Mouse (Mus musculus) liver (tissue): ENCODE measurements at regions not wholly inside any gene's neighbourhood (a gene's known extent, or its start where the extent isn't known, plus 50 kb on each side); places are given as distances from the start of the nearest gene placed in this dataset.

Source experiments
- DNase-seq: peaks from one replicate; pipeline ENCODE4 v3.0.0-alpha.2; 2020; ENCODE audit warnings: mixed read lengths

- no peak for DNase-seq
Measured at GRCm38 (mm10) chr15:69365440-69365839, 2864.7 kb upstream of the Lrrc6 start.

- no peak for DNase-seq
Measured at GRCm38 (mm10) chr15:69350053-69350739, 2849.5 kb upstream of the Lrrc6 start.

- no peak for DNase-seq
Measured at GRCm38 (mm10) chr15:69346065-69346464, 2845.4 kb upstream of the Lrrc6 start.

- no peak for DNase-seq
Measured at GRCm38 (mm10) chr15:69342759-69343158, 2842.0 kb upstream of the Lrrc6 start.

GRCm38 (mm10) chr15:69336491-69336890 is 2835.8 kb upstream of the Lrrc6 start:
- no peak for DNase-seq

- DNase-seq: no peak
Measured at GRCm38 (mm10) chr15:69326537-69326936, 2825.8 kb upstream of the Lrrc6 start.

- DNase-seq: no peak
Measured at GRCm38 (mm10) chr15:69303100-69303499, 2802.4 kb upstream of the Lrrc6 start.

GRCm38 (mm10) chr15:69291273-69291672 is 2790.6 kb upstream of the Lrrc6 start:
- DNase-seq: no peak

- DNase-seq: no peak
Measured at GRCm38 (mm10) chr15:69275546-69276255, 2775.0 kb upstream of the Lrrc6 start.

GRCm38 (mm10) chr15:69274225-69274766 is 2773.6 kb upstream of the Lrrc6 start:
- no peak for DNase-seq

GRCm38 (mm10) chr15:69273518-69273917 is 2772.8 kb upstream of the Lrrc6 start:
- no peak for DNase-seq

GRCm38 (mm10) chr15:69261940-69262339 is 2761.2 kb upstream of the Lrrc6 start:
- DNase-seq: no peak

GRCm38 (mm10) chr15:69257161-69257778 is 2756.6 kb upstream of the Lrrc6 start:
- no peak for DNase-seq

- no peak for DNase-seq
Measured at GRCm38 (mm10) chr15:69253698-69254097, 2753.0 kb upstream of the Lrrc6 start.

- DNase-seq: no peak
Measured at GRCm38 (mm10) chr15:69252095-69252494, 2751.4 kb upstream of the Lrrc6 start.

- DNase-seq: no peak
Measured at GRCm38 (mm10) chr15:69246190-69246966, 2745.7 kb upstream of the Lrrc6 start.

- no peak for DNase-seq
Measured at GRCm38 (mm10) chr15:69235271-69235670, 2734.6 kb upstream of the Lrrc6 start.

- DNase-seq: no peak
Measured at GRCm38 (mm10) chr15:69224619-69225587, 2724.2 kb upstream of the Lrrc6 start.

GRCm38 (mm10) chr15:69223411-69223810 is 2722.7 kb upstream of the Lrrc6 start:
- DNase-seq: no peak

- DNase-seq: no peak
Measured at GRCm38 (mm10) chr15:69222391-69222790, 2721.7 kb upstream of the Lrrc6 start.
